Mouse (Mus musculus) thymus, postnatal 36 days (tissue): Measurements from ENCODE around the gene Rgs14.
A peak's percentile ranks its signal among the peaks of the same experiment; 100 is the strongest.

Experiments
- DNase-seq, 2 experiments: peaks; one replicate each; pipeline ENCODE4 v3.0.0; 2022; ENCODE audit warnings: mixed read lengths in 2 of 2

Rgs14 gene

DNA sequence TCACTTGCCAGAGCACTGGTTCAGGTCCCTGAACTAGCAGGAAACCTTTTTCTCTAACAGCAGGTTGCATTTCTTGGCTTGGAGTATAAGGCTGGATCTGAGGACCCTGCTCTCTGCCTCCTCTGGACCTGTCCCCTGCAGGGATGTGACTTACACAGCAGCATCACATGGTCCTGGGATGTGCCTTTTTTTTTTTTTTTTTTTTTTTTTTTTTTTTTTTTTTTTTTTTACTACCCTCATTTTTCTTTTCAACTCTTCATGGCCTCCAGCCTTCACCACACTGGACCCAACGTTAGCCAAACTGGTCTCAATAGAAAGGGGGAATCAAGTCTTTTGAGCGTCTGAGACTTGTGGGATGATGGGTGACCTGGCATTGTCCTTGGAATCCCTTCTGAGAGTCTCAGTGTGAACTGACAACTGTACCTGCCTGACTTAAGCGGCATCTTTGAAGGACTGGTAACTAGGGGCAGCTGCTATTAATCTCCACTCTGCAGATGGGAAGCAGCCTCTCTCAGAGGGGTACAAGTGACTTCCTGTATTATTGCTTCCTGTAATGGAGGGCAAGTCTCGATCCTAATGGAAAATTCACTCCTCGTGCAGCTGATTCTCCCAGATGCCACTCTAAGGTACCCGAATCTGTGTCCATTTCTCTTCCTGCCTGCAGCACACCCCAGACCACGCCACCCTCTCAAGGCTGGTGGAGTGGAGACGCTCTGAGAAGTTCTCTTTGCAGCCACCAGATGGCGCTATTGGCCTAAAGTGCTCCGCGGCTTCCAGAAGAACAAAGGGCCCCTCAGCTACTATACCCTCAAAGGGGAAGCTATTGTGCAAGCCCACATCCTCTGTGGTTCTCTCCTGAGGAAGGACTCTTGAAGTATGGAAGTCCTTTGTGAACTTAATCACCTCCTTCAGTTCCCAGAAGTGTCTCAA, 35.6 kb downstream of the Rgs14 start:
- peak; percentile 83 to 87 for DNase-seq

DNA sequence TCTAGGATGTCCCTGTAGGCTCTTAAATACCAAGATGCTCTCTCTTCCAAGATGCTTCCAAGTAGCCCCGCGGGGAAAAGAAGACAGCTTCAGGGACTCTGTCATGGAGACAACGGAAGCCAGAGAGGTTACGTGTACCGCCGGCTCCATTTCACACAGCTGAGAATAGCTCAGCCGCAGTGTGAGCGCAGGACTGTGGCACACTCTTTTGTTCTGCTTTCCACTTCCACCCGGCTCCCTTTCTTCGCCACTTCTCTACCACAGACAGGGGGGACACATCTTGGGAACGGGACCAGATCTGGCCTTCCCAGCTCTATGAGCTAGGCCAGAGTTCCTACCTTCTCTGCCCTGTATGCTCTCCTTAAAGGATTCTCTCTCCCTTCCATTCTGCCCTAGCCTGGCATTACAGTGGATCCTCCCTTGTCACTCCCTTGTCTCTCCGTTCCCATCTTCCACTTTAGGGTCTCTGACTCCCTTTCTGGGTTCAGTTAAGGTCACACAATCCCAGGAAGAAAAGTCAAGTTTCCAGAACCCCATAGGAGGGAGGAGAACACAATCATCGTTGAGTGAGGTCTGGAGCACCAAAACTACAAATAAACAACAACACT, 36.4 kb downstream of the Rgs14 start:
- DNase-seq, result peak; percentile 75 to 77

DNA sequence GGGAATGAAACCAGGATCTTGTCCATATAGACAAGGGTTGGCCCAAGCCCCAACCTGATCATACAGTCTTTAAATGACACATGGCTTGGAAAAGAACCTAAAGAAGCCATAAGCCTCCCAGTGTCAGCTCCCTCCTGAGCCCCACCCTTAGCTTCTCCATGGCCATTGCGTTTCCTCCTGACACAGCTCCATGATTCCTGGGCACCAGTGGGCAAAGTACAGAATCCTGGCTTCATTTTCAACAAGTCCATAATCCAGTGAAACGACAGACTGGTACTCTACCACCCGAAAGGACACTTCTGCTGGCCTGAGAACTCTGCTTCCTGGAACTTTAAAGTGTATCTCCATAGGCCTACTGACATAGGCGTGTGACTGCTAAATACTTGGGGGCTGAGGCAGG, 37.8 kb downstream of the Rgs14 start:
- no peak for DNase-seq

DNA sequence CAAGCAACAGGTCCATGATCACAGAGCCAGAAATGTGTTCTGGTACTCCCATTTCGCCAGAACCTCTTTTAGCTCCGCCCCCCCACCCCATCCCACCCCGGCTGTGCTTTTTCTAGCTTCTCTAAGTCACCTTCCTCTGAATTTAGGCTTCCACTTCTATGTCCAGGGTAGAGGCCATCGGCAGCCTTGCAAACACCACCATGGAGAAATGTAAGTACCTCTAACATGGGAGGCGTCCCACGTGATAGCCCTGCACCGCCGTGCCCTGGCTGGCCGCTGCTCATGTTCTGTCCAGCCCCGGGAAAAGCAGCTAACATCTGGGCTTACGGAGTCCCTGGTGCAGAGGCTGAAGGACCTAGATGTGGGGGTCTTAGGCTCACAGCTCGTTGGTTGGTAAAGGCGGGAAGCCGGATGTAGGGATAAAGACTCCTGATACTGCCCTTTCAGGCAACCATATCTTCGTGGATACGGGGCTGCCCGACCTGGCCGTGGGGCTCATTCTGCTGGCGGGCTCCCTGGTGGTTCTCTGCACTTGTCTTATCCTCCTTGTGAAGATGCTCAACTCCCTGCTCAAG, 39.1 kb downstream of the Rgs14 start:
- no peak for DNase-seq

DNA sequence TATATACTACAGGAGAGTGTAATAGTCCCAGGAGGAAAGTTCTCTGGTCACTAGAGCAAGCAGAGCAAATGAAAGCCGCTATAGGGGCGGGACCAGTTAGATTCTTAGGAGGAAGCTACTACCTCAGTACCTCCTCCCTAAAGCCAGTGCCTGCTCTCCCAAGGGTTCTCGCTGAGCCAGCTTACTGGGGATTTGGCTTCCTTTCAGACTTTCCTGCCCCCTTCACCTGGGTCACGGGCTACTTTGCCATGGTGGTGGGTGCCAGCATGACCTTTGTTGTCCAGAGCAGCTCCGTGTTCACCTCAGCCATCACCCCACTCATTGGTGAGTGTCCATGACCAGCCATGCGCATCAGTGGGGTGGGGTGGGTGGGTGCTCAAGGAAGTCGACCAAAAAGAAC, 42.3 kb downstream of the Rgs14 start:
- DNase-seq, result no peak

DNA sequence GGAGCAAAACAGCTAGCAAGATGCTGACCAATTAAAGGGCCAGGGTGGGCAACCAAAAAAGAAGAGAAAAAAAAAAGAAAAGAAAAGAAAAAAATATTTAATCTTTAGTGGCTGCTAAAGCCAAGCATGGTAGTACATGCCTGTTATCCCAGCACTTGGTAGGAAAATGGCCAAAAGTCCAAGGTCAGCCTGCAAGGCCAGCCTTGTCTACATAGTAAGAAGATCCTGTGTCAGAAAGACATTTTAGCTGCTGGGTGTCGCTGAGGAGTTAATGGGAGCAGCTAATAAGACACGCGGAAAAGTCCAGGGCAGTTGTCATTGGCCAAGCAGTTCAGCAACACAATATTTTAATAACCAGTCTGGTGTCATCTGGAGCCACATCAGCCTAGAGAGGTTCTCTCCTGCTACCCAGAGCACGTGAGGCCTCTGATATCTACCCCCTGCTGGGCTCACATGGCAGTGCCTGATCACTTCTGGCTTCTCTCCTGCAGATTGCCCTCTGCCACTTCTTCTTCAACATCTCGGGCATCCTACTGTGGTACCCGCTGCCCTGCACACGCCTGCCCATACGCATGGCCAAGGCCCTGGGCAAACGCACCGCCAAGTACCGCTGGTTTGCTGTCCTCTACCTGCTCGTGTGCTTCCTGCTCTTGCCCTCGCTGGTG, 43.2 kb downstream of the Rgs14 start:
- DNase-seq, result no peak

DNA sequence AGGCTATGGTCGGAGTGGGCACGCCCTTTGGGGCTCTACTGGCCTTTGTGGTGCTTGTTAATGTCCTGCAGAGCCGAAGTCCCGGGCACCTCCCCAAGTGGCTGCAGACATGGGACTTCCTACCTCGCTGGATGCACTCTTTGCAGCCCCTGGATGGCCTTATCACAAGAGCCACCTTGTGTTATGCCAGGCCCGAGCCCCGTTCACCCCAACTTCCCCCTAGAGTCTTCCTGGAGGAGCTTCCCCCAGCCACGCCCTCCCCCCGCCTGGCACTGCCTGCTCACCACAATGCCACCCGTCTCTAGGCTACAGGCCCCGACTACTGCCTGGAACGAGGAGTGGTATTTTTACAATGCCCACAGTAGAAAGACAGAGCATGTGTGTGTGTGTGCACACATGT, 43.8 kb downstream of the Rgs14 start:
- DNase-seq, result no peak

DNA sequence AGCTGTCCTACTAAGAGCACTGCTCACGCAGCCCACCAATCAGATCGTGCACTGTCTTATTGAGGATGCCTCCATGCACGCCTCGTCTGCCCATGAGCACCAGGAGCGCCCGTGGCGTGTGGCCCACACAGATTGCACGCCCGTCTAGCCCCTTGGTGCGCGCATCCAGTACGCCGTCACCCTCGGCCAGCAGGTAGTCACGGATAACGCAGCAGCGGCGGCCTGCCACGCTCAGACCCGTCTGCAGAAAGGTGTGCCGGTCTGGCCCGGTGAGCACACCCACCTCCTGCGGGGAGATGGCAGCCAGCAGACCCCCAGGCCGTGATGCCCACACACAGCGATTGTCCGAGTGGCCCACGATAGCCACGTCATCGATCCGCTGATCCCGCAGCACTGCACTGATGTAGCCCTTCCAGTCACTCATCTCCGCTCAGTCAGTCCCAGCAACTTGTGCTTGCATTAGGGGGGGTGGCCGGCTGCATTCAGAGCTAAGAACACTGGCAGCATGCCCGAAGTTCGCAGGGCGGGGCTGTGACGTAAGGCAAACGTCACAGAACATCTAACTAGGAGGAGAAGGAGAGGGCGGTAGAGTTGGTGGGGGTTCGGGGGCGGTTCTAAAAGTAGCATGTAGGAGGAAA, 45.3 kb downstream of the Rgs14 start, which contains the start of gene Pfn3:
Gene Pfn3, minus strand, starts transcription at position 490 of the 638 bp plus-strand sequence.
- no peak for DNase-seq

DNA sequence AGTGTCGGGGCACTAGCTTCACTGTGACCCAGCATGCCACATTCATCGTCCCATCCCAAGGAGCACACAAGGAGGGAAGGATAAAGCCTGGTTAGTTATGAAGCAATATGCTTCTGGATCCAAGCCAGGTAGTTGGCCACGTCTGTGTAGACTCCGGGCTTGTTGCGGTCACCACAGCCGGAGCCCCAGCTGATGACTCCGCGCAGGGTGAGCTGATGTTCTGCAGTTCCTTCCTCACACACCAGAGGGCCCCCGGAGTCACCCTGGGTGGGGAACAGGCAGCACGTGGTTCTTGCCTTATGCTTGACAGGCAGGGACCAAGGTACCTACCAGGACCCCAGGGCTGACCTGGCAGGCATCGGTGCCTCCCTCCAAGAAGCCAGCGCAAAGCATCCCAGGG, 48.5 kb downstream of the Rgs14 start:
- DNase-seq, result peak; percentile 88 to 93

DNA sequence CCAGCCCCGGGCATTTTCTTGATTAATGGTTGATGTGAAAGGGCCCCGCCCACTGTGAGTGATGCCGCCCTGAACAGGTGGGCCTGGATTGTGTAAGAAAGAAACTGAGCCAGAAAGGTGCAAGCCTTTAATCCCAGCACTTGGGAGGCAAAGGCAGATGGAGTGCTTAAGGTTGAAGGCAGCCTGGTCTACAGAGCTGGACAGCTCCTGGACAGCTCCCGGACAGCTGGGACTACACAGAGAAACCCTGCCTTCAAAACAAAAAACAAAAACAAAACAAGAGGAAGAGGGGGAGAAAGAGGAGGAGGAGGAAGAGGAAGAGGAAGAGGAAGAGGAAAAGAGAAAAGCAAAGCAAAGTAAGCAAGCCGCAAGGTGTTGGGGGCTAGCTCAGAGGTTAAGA, 49.6 kb downstream of the Rgs14 start:
- DNase-seq, result no peak

DNA sequence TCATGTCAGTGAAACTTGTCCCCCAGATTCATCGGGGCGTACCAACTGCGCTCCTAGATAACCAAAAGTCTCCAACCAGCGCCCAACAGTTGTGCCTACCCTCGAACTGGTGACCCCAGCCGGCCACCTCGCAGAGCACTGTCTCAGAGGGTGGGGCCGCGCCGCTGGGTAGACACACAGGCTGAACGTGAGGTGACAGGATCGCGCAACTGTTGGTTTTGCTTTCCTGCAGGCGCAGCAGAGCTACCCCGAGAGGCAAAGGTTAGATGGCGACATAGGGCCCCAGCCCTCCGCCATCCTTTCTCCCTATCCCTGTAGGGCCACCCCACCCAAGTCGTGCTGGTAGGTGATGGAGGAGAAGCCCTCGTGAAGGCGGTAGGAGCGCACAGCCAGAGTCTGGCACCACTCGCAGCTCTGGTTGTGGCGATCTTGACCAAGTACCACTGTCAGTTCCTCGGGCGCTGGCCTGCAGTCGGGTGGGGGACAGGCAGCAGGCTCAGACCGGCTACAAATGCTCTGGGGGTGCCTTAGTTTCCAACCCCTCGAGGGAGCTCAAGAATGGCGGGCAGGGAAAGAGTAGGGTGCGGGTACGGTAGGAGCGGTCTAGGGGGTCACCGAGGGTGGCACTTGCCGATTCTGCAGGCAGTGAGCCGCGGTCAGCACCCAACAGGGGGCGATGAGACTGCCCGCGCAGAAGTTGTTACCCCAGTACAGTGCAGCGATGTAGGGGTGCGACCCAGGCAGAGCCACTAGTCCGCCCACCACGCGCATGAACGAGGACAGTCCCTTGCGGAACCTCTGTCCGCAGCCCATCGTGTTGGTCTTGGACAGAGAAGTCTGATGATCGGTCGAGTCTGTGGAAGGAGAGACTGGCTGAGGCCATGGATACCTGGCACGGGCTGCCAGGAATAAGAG, 50.7 kb downstream of the Rgs14 start:
- peak in 1 of 2 experiments; percentile 49 for DNase-seq

DNA sequence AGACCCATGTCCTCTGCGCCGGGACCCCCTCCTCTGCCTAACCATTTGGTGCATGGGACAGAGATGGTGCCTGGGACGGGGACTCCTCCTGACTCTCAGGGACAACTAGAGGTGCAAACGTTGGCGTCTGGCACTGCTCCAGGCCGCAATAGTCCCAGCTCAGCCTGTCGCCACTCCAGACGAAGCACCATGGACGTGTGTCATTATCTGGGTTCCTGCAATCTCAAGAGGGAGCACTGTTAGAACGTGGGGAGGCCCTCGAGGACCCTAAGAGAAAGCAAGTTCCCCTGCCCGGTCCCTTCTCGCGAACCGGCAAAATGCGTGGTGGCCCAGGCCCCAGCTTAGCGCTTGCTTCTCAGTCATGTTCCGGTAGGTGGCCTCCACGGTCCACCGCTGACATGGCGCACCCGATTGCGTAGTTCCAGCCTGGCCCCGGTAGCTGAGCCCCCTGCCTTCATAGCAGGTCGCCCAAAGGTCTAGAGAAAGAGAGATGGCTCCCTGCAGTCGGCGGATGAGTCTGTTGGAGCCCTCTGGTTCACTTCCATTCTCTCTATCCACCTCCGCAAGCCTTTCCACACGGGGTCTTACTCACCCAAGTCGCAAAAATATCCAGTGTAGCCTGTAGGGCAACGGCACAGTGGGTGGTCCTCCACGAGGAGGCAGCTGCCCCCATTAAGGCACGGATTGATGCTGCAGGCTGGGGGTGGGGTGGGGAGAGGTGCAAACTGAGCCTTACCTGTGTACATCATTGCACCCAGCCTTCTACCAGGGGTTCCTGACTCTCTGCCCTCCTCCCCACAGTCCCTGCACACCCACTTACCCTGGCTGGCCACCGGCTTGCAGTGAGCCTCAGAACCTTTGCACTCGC, 51.6 kb downstream of the Rgs14 start:
- peak; percentile 84 to 87 for DNase-seq

DNA sequence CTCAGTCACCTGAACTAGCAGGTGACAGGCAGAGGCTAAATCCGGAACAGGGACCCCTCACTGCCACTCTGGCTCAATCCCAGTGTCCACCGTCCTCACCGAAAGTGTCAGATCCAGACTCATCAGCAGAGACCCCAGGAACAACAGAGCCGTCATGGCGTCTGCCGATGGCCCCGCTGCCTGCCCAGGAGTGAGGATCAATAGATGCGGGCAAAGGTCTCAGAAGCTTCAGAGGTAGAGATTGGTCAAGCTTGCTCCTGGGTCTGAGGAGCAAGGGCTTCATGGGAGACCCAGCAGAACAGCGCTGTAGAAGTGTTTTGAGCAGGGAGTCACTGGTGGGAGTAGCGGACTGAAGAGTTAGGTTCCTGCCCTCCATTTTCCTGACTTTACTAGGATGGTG, 57.1 kb downstream of the Rgs14 start, which contains the start of gene F12:
Gene F12, minus strand, starts transcription at position 181 of the 400 bp plus-strand sequence.
- no peak for DNase-seq

DNA sequence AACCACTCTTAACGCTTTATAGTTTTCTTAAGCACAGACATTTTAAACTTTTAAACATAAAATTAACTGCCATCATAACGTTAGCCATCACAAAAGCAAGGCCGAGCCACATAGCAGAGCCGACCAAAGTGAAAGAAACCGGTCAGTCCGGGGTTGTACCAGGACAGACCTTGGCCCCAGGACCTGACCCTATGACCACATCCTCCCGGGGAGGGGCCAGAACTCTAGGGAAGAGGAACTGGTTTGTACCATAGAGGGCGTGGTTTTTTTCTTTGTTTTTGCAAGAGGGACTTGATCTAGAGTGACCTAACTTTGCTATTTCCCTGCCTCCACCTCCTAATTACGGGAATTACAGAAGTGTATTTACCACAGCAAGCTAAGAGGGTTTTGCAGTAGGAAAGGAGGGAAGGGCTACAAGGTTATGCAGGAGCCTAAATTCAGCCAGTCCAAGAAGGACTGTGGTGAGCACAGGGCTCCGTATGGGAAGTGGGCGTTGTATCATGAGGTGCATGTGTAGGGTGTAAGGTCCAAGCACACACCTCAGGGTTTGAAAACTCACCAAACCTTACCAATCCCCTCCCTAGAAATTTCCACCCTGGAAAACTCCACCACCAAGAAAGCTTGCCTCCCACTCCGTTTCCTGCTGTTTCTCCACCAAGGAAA, 59.8 kb downstream of the Rgs14 start:
- no peak for DNase-seq

DNA sequence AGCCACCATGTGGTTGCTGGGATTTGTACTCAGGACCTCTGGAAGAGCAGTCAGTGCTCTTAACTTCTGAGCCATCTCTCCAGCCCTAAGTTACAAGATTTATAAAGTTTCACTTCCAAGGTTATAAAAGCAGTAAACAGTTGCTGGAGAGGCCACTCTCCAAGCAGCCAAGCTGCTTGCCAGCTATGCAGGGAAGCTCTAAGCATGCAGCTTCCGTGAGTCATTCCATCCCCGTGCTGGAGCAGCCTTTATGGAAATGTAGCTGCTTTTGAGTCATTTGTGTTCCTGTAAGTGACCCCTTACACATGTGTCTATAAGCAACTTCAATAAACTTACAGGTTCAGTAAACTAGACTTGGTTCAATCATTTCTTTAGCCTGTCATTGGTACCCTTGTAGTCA, 61.0 kb downstream of the Rgs14 start:
- DNase-seq, result no peak

DNA sequence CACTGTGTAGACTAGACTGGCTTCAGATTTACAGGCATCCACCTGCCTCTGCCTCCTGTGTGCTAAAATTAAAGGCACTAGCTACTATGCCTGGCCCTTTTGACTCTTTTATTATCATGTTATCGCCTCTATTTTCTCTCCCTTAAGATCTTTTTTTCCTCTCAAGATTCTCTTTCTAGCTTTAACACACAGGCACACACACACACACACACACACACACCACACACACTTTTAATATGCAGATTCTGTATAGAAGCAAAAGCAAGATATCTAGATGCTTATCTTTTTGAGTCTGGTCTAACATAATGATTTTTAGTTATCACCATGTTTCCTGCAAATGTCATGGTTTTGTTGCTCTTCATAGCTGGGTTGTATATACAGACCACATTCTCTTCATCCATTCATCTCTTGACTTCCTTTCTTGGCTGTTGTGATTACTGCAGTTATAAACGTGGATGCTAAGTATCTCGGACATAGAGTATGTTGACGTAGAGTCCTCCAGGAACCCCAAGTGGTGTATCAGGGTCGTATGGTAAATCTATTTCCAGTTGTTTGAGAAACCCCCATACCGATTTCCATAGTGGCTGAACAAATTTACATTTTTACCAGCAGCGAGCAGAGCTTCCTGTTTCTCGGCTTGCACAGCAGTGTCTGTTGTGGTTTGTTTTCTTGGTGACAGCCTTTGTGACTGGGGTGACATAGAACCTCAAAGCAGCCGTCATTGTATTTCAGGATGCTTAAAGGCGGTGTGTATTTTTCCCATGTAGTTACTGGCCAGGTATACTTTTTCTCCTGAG, 62.6 kb downstream of the Rgs14 start:
- DNase-seq, result peak; percentile 58 to 71
